Mouse (Mus musculus) neural tube, embryonic 15.5 days (tissue): ENCODE data around the gene Ddit4. TPM values are rescaled to one million over a fixed set of nuclear protein-coding genes. Genes with fewer than 3 reads are reported as not detected.

Experiments used
- ATAC-seq: fragments of 200-750 bp; cut with Nextera tagmentation; 2 replicates; pipeline ENCODE4 v1.8.0; 2017; ENCODE audit warnings: mild to moderate bottlenecking, moderate TSS enrichment, moderate library complexity; ENCODE audit not compliant: low FRiP score
- H3K27ac ChIP-seq: fragments of 300-500 bp; sonication (generic); replicated peaks from 2 replicates; pipeline ENCODE4 v1.5.1; 2015; ENCODE audit warnings: mild to moderate bottlenecking, inconsistent platforms
- H3K27me3 ChIP-seq: fragments of 300-500 bp; sonication (generic); replicated peaks from 2 replicates; pipeline ENCODE4 v1.6.1; 2015; ENCODE audit warnings: inconsistent platforms
- H3K36me3 ChIP-seq: fragments of 300-500 bp; sonication (generic); 2 replicates; pipeline ENCODE4 v1.6.1; 2015; ENCODE audit warnings: inconsistent platforms
- H3K4me1 ChIP-seq: fragments of 300-500 bp; sonication (generic); 2 replicates; pipeline ENCODE4 v1.6.1; 2015; ENCODE audit warnings: inconsistent platforms
- H3K4me2 ChIP-seq: fragments of 300-500 bp; sonication (generic); 2 replicates; pipeline ENCODE4 v1.6.1; 2015; ENCODE audit warnings: inconsistent platforms, mild to moderate bottlenecking, moderate library complexity
- H3K4me3 ChIP-seq: fragments of 300-500 bp; sonication (generic); replicated peaks from 2 replicates; pipeline ENCODE4 v1.5.1; 2015; ENCODE audit warnings: mild to moderate bottlenecking, inconsistent platforms
- H3K9ac ChIP-seq: fragments of 300-500 bp; sonication (generic); replicated peaks from 2 replicates; pipeline ENCODE4 v1.6.1; 2015; ENCODE audit warnings: mild to moderate bottlenecking, inconsistent platforms
- H3K9me3 ChIP-seq: fragments of 300-500 bp; sonication (generic); replicated peaks from 2 replicates; pipeline ENCODE4 v1.6.1; 2016; ENCODE audit warnings: inconsistent platforms
- WGBS: fragments of 180-500 bp; shearing (Covaris S2); methylation state at CpG from one replicate; pipeline ENCODE4 v1.1.7; 2015; ENCODE audit warnings: mixed read lengths; 5-methylcytosine and 5-hydroxymethylcytosine counted together
- polyA plus RNA-seq: library from polyadenylated mRNA; unstranded; fragments of >200 nt; fragmentation: Nextera tagmentation; extraction: Ambion mirVana; gene quantifications from 2 replicates; pipeline ENCODE4 v1.2.1, GENCODE M21; 2015

The Ddit4 gene
- polyA plus RNA-seq, 1 experiment from 2014 or later, result 80.8 TPM

DNA sequence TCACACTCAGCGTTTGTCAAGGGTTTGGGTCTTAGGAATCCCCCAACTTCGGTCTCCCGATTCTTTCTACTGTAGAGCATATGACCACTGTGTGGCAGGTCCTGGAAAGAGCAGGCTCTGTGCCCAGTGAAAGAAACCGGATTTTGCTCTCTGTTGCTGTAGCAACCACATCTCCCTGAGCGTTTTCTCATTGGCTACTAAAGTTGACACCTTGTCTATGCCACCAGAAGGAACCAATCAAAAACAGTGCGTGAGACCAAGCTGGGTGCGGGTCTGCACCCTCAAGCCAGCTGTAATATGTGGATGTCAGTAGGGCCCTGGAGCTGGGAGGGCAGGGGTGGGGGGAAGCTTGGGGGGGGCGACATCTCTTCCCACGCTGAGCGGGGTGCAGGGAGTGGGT lies 20.6 kb downstream of the Ddit4 start:
- H3K4me1 ChIP-seq, result peaks cover 7% of the 10 kb centered on the region; the same call in 1 of the 2 replicates
- WGBS, result 34% methylated on average over 10 of the region's 10 CpGs

DNA sequence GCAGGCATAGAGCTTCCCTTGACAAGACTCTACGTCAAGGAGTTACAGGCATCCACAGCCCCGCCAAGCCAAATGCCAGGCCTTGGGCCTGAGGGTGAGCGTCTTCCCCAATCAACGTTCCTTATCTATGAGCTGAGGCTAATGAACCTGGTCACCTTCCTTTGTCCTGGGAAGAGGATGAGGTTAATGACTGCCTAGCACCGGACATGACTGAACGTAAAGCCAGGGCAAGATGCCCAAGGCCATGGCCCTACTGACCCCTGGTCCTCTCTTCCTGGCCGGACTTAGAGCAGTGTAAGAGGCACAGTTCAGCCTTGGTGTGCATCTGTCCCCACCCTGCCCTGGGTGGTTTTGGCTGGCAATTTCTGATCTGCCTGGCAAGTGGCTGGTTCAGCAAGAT lies 22.4 kb downstream of the Ddit4 start:
- Histone ChIP-seq H3K4me1 (peaks cover 7% of the 10 kb centered on the region; the same call in 1 of the 2 replicates), H3K27me3 (no peaks in the 10 kb centered on the region), H3K36me3 (no peaks in the 10 kb centered on the region), H3K27ac (no peak overlapping the region), H3K4me3 (no peak overlapping the region), H3K9ac (no peak overlapping the region), H3K9me3 (no peaks in the 10 kb centered on the region), H3K4me2 (no peak overlapping the region)
- 97% methylated on average over 7 of the region's 7 CpGs for WGBS
- ATAC-seq, result no peak

More for the DNA sequence above, 20.6 kb downstream of the Ddit4 start:
- peak overlapping the region; percentile 30; the same call in 1 of the 2 replicates for H3K27ac ChIP-seq
- no peaks in the 10 kb centered on the region for H3K27me3 ChIP-seq
- H3K9me3 ChIP-seq, result no peaks in the 10 kb centered on the region
- ATAC-seq, result peak; percentile 89
- no peak overlapping the region for H3K9ac ChIP-seq
- no peaks in the 10 kb centered on the region for H3K36me3 ChIP-seq
- H3K4me3 ChIP-seq, result no peak overlapping the region
- H3K4me2 ChIP-seq, result peak overlapping the region; percentile 39

DNA sequence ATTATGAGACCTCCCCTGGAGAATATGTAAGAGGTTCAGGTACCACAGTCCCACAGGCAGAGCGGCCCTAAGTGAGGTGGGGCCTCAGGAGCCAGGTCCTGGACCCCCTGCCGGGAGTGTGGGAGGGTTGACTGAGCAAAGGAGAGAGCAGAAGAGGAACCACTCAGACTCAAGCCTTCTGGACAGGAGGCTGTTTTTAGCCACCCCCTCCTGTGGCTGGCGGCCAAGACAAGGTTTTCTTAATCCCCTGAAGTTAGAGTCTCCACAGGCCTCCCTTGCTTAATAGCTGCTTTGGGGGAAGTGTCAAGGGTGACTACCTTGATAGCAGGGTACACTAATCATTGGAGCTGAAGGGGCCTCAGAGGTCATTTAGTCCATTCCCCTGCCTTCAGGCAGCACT lies 27.3 kb downstream of the Ddit4 start:
- ATAC-seq, result no peak
- Histone ChIP-seq H3K4me3 (no peak overlapping the region), H3K27me3 (no peaks in the 10 kb centered on the region), H3K36me3 (no peaks in the 10 kb centered on the region), H3K27ac (no peak overlapping the region), H3K9me3 (no peaks in the 10 kb centered on the region), H3K9ac (no peak overlapping the region), H3K4me1 (peaks cover 19% of the 10 kb centered on the region), H3K4me2 (no peak overlapping the region)
- 51% methylated on average over 3 of the region's 3 CpGs for WGBS

DNA sequence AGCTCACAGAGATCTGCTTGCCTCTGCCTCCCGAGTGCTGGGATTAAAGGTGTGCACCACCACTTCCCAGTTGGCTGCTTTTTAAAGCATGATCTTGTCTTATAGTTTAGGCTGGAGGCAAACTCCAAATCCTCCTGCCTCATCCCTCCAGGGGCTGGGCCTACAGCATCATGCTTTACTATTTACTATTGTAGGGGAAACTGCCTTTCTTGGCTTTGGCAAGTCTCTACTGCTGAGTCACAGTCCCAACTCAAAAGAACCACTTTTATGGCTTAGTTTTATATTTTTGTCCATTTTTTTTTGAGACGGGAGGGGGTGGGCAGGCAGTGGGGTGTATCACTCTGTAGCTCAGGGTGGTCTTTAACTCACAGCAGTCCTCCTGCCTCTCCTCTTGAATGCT lies 28.1 kb downstream of the Ddit4 start:
- H3K27me3 ChIP-seq, result no peaks in the 10 kb centered on the region
- peaks cover 19% of the 10 kb centered on the region for H3K4me1 ChIP-seq
- 86% methylated on average over 2 of the region's 2 CpGs for WGBS
- no peak overlapping the region for H3K4me3 ChIP-seq
- no peaks in the 10 kb centered on the region for H3K36me3 ChIP-seq
- no peak overlapping the region for H3K27ac ChIP-seq
- no peak overlapping the region for H3K9ac ChIP-seq
- no peaks in the 10 kb centered on the region for H3K9me3 ChIP-seq
- ATAC-seq, result no peak
- H3K4me2 ChIP-seq, result no peak overlapping the region

DNA sequence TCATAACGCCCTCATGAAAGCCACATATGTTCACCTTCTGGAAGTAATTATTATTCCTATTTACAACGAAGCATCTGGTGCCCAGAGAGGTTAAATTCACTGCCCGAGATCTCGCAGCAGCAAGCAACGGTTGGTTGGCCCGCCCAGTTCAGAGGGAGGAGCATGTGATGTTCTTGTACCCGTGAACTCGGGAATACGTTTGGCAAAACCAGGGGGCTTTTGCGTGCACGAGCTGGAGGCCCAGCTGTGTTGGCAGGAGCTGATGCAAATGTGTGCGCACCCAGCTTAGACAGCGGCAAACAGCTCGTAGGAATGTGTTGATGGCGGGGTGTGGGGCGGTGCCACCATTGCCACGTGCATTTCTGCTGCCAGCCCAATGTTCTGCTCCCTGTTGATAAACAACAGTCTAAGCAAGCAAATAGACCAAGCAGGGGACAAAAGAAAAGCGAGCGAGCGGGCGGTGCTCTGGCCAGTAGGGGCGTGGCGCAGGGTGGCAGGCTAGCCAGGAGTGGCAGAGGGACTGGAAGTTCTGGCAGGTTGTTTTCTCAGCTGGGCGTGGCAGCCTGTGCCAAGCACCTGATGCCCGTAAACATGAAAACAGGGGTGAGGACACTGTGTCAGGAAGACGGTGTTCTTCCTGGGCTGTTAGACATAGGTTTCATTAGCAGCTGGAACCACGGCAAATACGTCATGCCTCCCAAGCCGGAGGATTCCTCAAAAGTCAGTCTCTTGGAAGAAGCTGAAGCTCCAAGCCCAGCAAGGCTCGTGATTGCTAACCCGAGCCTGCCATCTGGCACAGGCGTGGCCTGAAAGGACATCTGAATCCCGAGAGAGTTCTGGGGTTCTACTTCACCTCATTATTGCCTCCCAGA lies 30.6 kb downstream of the Ddit4 start:
- 3% methylated on average over 33 of the region's 33 CpGs for WGBS
- Histone ChIP-seq H3K9ac (peak overlapping the region; percentile 47), H3K9me3 (no peaks in the 10 kb centered on the region), H3K4me2 (peak overlapping the region; percentile 81), H3K36me3 (no peaks in the 10 kb centered on the region), H3K4me3 (peak overlapping the region; percentile 40), H3K27ac (peak overlapping the region; percentile 86), H3K27me3 (no peaks in the 10 kb centered on the region), H3K4me1 (peaks cover 28% of the 10 kb centered on the region)
- ATAC-seq, result peak; percentile 74

DNA sequence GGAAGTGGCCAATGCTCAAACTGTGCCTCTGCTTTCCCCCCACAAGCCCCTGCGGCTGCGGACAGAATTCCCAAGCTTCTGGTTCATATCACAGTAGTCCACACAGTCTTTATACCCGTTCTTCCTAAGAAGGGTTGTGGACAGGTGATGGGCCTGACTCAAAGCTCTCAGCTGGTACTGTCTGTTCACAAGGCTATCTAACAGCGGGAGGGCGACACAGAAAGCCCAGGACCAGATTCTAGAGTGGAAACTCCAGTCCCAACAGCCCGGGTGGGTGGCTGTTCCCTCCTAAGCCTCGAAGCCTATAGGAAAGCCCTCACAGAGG lies 31.2 kb downstream of the Ddit4 start:
- 27% methylated on average over 7 of the region's 7 CpGs for WGBS
- H3K27ac ChIP-seq, result peak overlapping the region; percentile 86
- H3K4me3 ChIP-seq, result peak overlapping the region; percentile 40
- H3K27me3 ChIP-seq, result no peaks in the 10 kb centered on the region
- peak; percentile 22; the same call in 1 of the 2 replicates for ATAC-seq
- no peaks in the 10 kb centered on the region for H3K36me3 ChIP-seq
- H3K4me1 ChIP-seq, result peaks cover 29% of the 10 kb centered on the region
- peak overlapping the region; percentile 47 for H3K9ac ChIP-seq
- peak overlapping the region; percentile 81 for H3K4me2 ChIP-seq
- no peaks in the 10 kb centered on the region for H3K9me3 ChIP-seq

DNA sequence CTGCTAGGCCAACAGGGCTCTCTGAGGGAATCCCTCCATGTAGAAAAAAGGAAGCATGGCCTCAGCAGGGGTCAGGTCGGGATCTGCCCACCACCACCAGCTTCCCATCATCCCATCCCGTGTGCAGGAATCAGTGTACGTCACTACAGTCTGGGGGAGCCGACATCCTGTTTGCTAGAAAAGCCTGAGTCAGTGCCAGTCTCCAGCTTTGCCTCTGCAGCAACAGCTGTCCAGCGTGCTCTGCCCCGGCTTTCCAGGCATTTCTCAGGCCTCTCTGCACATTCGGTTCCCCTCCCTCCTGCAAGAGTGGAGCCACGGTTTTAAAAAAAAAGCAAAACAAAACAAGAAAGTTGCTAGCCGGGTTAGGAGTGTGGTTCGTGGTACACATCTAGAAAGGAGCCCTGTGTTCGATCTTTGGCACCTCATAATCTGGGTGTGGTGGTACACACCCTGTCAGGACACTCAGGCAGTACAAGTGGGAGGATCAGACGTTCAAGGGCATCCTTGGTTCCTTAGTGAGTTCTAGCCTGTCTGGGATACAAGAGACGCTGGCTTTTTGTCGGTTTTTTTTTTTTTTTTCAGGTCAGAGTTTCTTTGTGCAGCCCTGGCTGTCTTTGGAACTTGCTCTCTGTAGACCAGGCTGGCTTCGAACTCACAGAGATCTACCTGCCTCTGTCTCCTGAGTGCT lies 32.0 kb downstream of the Ddit4 start:
- H3K27ac ChIP-seq, result peak overlapping the region; percentile 86; the same call in 1 of the 2 replicates
- ATAC-seq, result no peak
- WGBS, result 56% methylated on average over 15 of the region's 15 CpGs
- no peaks in the 10 kb centered on the region for H3K27me3 ChIP-seq
- peaks cover 29% of the 10 kb centered on the region for H3K4me1 ChIP-seq
- no peak overlapping the region for H3K9ac ChIP-seq
- no peaks in the 10 kb centered on the region for H3K36me3 ChIP-seq
- no peaks in the 10 kb centered on the region for H3K9me3 ChIP-seq
- H3K4me2 ChIP-seq, result no peak overlapping the region
- no peak overlapping the region for H3K4me3 ChIP-seq

DNA sequence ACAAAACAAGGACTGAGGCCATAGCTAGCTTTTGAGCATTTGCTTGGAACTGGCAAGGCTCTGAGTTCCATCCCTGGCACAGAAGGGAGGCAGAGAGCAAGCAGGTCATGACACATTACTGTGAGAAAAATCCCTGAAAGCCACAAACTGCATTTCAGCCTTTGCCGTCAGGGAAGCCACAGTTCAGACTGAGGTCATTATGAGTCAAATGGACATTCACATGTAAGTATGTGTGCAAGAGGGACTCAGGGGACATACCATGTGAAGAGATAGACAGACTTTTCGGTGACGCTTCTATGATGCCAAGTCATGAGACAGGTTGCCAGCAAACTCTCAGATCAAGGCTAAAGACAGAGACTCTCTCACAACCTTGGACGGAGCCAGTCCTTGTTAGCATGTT lies 33.5 kb downstream of the Ddit4 start:
- no peak overlapping the region for H3K9ac ChIP-seq
- no peak overlapping the region for H3K4me2 ChIP-seq
- H3K27me3 ChIP-seq, result no peaks in the 10 kb centered on the region
- no peak overlapping the region for H3K27ac ChIP-seq
- H3K9me3 ChIP-seq, result no peaks in the 10 kb centered on the region
- 97% methylated on average over 4 of the region's 4 CpGs for WGBS
- peaks cover 29% of the 10 kb centered on the region for H3K4me1 ChIP-seq
- ATAC-seq, result no peak
- no peak overlapping the region for H3K4me3 ChIP-seq
- H3K36me3 ChIP-seq, result no peaks in the 10 kb centered on the region

DNA sequence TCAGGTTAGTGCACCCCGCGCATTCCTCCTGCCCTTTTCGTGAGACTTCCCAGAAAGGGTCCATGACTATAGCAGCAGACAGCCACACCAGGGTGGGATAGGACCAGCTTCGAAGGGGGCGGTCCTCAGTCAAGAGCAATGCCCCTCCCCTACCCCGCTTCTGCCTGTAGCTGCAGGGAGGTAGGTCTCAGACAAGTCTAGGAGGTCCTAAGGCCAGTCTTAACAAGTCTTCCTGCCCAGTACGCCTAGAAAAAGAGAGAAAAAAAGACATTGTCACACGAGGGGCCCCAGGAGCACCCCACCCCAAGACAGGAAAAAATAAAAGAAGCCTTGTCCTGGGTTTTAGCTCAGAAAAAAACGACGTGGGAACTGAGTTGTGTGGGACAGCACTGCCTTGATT lies 35.0 kb downstream of the Ddit4 start:
- Histone ChIP-seq H3K4me3 (peak overlapping the region; percentile 15), H3K27ac (peak overlapping the region; percentile 56), H3K4me2 (peak overlapping the region; percentile 56), H3K36me3 (no peaks in the 10 kb centered on the region), H3K9ac (peak overlapping the region; percentile 14; the same call in 1 of the 2 replicates), H3K27me3 (no peaks in the 10 kb centered on the region), H3K9me3 (no peaks in the 10 kb centered on the region), H3K4me1 (peaks cover 32% of the 10 kb centered on the region)
- peak; percentile 62 for ATAC-seq
- 4% methylated on average over 10 of the region's 10 CpGs for WGBS

DNA sequence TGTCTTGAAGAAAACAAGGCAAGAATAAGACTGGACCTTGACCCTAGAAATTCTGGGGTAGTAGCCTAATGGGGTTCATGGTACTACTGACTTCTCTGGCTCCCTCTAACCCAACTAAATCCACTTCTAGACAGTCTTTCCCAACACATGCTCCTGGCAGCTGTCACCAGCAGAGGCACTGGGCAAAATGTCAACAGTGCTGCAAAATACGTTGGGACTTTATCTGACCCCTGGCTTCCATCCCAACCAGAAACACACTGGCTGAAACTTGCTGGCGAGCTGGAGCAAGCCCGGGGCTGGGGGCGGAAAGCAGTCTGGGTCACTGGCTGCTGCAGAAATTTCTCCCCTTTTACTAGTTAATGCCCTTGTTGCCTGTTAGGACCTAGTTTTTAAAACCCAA lies 35.5 kb downstream of the Ddit4 start:
- peaks cover 32% of the 10 kb centered on the region for H3K4me1 ChIP-seq
- peak overlapping the region; percentile 56 for H3K27ac ChIP-seq
- H3K4me2 ChIP-seq, result peak overlapping the region; percentile 56
- no peak for ATAC-seq
- H3K9me3 ChIP-seq, result no peaks in the 10 kb centered on the region
- H3K36me3 ChIP-seq, result no peaks in the 10 kb centered on the region
- peak overlapping the region; percentile 14; the same call in 1 of the 2 replicates for H3K9ac ChIP-seq
- WGBS, result 10% methylated on average over 4 of the region's 4 CpGs
- H3K27me3 ChIP-seq, result no peaks in the 10 kb centered on the region
- H3K4me3 ChIP-seq, result peak overlapping the region; percentile 15

DNA sequence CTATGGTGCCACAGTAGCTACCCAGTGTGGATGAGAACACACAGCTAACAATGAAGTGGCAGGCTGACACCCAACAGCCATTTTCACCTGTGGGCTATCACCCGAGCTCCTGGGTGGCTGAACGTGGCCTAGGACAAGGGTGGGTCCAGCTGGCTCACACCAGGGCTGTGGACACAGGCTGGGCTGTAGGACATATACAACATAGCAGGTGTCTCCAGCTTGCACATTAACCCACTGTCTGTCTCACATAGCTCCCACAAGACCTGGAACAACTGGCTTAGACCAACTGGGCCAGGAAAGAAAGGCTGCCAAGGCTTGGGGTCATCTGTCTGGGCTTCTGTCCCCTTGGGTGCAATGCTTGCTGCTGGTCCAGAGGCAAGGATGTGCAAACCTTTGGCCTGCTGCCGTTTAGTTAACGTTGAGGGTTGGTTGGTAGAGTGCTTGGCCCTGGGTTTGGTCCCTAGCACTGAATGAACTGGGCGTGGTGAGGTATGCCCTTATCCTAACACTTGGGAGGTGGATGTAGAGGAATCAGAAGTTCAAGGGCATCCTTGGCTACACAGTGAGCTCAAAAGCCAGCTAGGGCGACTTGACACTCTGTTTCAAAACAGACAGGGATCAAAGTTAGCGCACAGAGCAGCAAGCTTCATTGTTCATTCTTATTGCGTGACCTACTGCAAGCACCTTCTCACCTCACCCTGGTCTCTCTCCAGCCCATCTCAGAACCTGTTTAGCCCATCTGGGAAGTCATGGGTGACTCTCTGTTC lies 36.3 kb downstream of the Ddit4 start:
- WGBS, result 95% methylated on average over 8 of the region's 8 CpGs
- Histone ChIP-seq H3K9me3 (no peaks in the 10 kb centered on the region), H3K9ac (no peak overlapping the region), H3K4me3 (no peak overlapping the region), H3K36me3 (no peaks in the 10 kb centered on the region), H3K4me1 (peaks cover 26% of the 10 kb centered on the region), H3K27ac (no peak overlapping the region), H3K4me2 (no peak overlapping the region), H3K27me3 (no peaks in the 10 kb centered on the region)
- ATAC-seq, result no peak
